Mouse (Mus musculus) kidney, postnatal 14 days (tissue): ENCODE results near the gene Map3k5.

Experiments used
- DNase-seq: peaks from one replicate; pipeline ENCODE4 v3.0.0; 2022; ENCODE audit warnings: mixed read lengths

Gene Map3k5

DNA sequence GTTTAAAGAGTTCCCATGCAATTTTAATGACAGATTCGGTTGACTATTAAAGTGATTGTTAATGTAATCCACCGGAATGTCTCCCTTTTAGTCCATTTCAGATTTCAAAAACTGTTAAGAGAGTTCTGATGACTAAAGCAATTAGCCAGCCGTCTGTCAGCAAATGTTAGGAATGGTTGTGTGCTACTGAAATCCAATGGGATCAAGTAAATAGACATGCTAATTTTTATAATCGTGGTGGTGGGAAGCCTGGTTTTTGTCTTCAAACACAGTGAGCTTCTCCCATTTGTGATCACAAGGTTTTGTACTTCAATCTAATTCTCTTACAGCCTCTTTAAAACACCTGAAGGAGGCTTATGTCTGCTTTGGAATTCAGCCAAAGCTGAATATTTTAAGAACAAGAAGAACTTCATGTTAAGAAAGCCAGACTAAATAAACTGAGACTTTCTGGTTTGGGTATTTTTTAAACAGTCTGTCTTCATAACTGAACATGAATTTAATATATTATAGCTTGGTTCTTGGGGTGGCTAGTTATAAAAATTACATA, 1.6 kb downstream of the Map3k5 start:
- DNase-seq: no peak

GRCm38 (mm10) chr10:19936961-19937708, 2.9 kb downstream of the Map3k5 start:
- peak; percentile 48 for DNase-seq

DNA sequence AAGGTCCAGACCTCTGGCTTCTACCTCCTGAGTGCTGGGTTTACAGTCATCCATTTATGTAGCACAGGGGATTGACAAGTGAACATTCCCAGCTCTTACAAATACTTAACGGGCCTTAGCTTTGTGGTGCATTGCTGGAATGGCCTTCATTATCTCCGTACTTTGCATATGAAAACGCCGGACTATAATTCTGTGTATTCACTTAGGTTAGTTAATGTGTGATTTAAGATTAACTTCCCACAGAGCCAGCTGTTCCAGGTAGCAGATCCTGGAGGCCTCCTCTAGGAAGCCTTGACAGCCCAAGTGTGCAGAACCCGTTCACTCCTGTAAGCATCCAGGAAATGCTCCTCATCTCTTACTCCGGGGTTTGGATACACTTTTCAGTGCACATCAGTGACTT, 4.5 kb downstream of the Map3k5 start:
- DNase-seq: peak; percentile 43

DNA sequence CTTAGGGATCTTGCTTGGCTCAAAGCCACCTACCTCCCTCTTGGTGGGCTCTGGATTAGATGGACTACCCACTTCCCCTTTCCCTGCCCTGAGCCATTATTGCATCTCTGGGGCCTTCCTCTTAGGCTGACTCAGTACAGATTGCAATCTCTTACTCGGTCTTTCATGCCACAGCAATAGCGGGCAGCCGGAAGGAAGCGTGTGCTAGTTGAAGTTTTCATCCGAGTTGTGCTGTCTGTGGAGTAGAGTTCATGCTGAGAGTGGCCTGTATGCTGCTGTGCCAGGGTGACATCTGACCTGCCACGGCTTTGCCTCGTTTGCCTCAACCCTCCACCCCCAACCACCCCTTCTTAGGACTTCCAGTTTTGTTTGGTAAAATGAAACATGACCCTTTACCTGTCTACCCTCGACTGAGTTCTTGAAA, 5.0 kb downstream of the Map3k5 start:
- peak; percentile 69 for DNase-seq

- no peak for DNase-seq
These were observed 5.9 kb downstream of the Map3k5 start for GRCm38 (mm10) chr10:19940127-19940526.

GRCm38 (mm10) chr10:19940626-19941025, 6.4 kb downstream of the Map3k5 start:
- no peak for DNase-seq

- peak; percentile 53 for DNase-seq
These were observed 6.8 kb downstream of the Map3k5 start for GRCm38 (mm10) chr10:19941063-19941462.

GRCm38 (mm10) chr10:19941914-19942313, 7.6 kb downstream of the Map3k5 start:
- DNase-seq: no peak

- DNase-seq: no peak
These were observed 8.3 kb downstream of the Map3k5 start for GRCm38 (mm10) chr10:19942621-19943020.

DNA sequence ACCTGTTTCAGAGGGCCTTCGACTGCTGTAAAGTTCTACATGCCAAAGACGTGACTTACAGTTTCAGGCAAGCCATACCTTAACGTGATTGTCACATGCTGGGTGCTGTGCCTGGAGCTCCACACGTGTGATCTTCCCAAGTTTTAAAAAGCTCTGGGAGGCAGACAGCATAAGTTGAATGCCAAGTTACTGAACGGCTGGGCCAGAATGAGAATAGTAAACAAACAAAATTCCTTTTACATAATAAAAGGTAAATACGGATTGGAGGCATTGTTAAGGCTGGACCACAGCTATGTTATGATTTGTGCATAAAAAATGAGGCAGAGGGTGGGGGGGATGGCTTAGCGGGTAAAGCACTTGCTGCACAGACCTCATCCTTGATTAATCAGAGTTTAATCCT, 11.4 kb downstream of the Map3k5 start:
- DNase-seq: no peak

- no peak for DNase-seq
These were observed 12.4 kb downstream of the Map3k5 start for GRCm38 (mm10) chr10:19946644-19947043.

- no peak for DNase-seq
These were observed 13.2 kb downstream of the Map3k5 start for GRCm38 (mm10) chr10:19947441-19947840.

GRCm38 (mm10) chr10:19947901-19948300, 13.6 kb downstream of the Map3k5 start:
- DNase-seq: no peak

DNA sequence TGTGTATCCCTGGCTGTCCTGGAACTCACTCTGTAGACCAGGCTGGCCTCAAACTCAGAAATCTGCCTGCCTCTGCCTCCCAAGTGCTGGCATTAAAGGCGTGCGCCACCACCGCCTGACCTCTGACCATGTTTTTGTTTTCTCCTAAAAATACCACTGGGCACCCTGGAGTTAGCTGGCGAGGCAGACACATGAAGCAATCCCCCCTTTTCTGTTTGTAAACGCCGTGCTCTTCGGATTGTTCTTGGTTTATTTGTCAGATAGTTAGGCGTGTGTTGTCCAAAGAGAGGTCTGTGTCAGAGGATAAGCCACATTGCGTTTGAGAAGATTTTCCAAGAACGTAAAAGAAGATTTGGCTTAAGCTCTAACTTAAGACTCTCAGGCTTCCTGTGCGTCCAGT, 14.1 kb downstream of the Map3k5 start:
- DNase-seq: no peak

- no peak for DNase-seq
These were observed 14.8 kb downstream of the Map3k5 start for GRCm38 (mm10) chr10:19949106-19949505.

GRCm38 (mm10) chr10:19953032-19953761, 18.9 kb downstream of the Map3k5 start:
- peak; percentile 68 for DNase-seq

DNA sequence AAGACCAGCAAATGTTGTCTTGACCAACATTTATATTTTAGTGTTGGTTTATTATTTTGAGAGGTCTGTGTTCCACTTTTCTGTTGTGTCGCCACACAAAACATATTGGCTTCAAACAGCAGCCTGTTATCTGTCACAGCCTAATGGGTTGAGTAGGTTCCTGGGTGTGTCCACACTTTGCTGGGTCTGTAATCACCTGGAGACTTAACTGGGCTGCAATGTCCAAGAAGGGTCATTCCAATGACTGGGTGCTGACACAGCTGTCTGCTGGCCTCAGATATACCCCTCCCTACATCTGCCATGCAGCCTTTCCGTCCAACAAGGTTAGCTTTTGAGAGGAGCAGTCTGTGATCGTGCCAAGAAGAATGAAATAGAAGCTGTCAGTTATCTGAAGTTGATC, 20.3 kb downstream of the Map3k5 start:
- no peak for DNase-seq

DNA sequence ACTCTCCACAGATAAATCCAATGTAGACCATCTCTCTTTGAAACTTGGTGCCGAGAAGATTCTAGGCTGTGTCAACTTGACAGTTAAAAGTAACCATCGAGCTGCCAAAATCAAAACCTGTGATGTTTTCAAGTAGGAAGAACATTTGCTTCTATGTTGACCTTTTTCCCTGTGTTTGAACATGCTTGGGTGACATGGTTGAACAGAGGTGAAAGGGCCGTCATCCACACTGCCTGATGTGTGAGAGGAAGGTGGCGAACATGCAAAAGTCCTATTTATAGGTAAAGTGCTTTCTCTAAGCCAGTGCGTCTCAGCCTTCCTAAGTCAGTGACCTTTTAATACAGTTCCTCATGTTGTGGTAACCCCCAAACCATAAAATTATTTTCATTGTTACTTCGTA, 21.5 kb downstream of the Map3k5 start:
- DNase-seq: no peak

- DNase-seq: no peak
These were observed 22.5 kb downstream of the Map3k5 start for GRCm38 (mm10) chr10:19956745-19957144.

DNA sequence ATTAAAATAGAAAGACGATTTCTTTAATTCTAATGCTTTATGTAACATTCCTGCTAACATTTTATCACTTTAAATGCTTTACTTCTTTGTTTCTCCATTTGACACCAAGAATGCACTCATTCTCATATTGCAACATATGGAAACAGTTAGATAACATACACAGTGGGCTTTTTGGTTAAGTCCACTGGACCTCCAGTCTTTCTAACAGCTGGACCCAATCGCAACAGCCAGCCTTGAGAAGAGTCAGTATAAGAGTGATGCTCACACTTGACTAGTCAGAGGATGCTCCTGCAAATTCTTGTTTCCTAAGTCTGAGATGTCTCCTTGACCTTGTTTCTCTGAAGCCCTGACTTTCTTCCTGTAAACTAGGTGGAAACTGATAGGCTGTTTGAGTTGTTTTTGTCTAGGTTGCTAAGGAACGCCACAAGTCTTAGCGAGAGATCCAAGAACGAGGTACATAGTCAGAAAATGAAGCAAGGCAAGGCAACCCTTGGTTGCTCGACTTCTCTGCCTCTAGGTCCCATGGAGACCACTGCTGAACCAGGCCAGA, 26.6 kb downstream of the Map3k5 start:
- DNase-seq: no peak

DNA sequence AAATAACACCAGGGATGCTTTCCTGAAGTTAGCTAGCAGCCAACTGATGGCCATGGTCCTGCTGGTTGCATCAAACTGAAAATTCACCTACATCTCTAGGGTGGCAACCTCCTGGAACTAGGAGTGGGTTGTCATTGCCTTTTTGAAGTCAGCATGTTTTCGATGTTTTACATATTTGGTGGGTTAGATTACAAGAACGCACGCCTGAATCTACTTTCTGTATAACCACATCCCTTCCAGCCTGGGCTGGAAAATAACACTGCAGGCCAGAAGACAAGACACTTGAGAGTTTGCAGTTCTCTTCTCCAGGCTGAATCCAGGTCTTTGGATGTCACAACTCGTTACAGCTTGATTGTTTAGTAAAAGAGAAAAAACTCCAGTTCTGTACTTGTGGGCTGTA, 28.5 kb downstream of the Map3k5 start:
- no peak for DNase-seq

GRCm38 (mm10) chr10:19963206-19963605, 28.9 kb downstream of the Map3k5 start:
- no peak for DNase-seq

DNA sequence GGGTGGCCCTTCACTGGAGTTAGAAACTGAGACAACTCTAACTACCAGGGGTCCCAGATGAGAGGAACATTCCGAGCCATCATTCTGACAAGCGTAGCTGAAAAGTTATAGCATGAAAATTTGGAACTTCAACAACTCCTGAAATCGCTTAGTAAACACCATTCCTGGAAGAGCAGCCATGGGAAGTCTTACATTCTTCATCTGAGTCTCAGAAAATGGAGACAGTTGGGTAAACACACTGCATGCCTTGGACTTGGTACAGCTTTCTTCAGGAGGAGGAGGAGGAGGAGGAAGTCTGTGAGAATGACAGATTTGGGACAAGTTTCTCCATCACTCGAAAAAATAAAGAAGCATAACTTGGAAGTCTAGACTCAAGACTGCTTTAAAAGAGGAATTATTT, 29.8 kb downstream of the Map3k5 start:
- no peak for DNase-seq

DNA sequence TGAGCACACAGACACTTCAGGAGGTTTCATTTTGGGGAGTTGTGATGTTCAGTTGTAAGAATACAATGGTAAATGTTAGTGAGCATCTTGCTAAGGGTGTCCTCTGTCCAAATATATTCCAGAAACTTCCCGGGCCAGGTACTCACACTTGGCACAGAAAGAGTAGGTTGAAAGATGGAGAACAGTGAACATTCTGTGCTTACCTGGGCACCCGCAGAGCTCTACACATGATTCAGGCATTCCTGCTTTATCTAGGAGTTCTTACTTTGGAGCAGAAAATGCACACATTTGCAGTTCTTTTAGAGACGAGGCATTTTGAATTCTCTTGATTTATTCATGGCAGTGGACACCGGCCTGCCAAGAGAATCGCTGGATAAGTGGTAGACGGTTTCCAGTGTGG, 32.3 kb downstream of the Map3k5 start:
- DNase-seq: no peak
